In genomic region chr7:97914833-97915516, GRCm38 (mm10) we compare ENCODE assay signal across 15 mouse cellular contexts. TPM values are rescaled to one million over a fixed set of nuclear protein-coding genes. Genes with fewer than 3 reads are reported as not detected.
DNase-seq lines count a peak whose midpoint lies in the region; ATAC-seq lines count a peak whose summit lies in the region.
"Had no signal": no experiment of that assay in that cellular context is flagged by ENCODE, and none has a peak within 500 bp of the region (broad histone marks: within the 10 kb centered on the region; RNA-seq: fewer than 3 reads in every experiment).

No protein-coding gene starts in this region.

- H3K27ac ChIP-seq in forebrain, embryonic 13.5 days, result no peak overlapping the region
- H3K27ac ChIP-seq in forebrain, embryonic 12.5 days, result no peak overlapping the region
- no peak overlapping the region for H3K27ac ChIP-seq in lung, embryonic 15.5 days
- no peak overlapping the region for H3K27ac ChIP-seq in kidney, embryonic 14.5 days (ENCODE audit: low read depth, low read length)
- H3K27ac ChIP-seq: kidney, embryonic 15.5 days; liver, embryonic 12.5 days had no signal

- no peaks in the 10 kb centered on the region for H3K9me3 ChIP-seq in forebrain, embryonic 13.5 days (replicated peaks)
- no peaks in the 10 kb centered on the region for H3K9me3 ChIP-seq in forebrain, embryonic 12.5 days
- no peaks in the 10 kb centered on the region for H3K9me3 ChIP-seq in lung, embryonic 15.5 days
- no peaks in the 10 kb centered on the region for H3K9me3 ChIP-seq in kidney, embryonic 14.5 days (ENCODE audit: control insufficient read depth, low read length)
- H3K9me3 ChIP-seq: kidney, embryonic 15.5 days; liver, embryonic 12.5 days had no signal

- peak; percentile 73; the same call in 1 of the 2 replicates for ATAC-seq in forebrain, embryonic 13.5 days
- no peak for ATAC-seq in forebrain, embryonic 12.5 days (ENCODE audit: low FRiP score)
- peak; percentile 65; the same call in 1 of the 2 replicates for ATAC-seq in lung, embryonic 15.5 days (ENCODE audit: borderline replicate concordance, extremely low read depth, low FRiP score, low TSS enrichment)
- ATAC-seq in kidney, embryonic 14.5 days (ENCODE audit: low FRiP score, low TSS enrichment), result no peak
- ATAC-seq: liver, embryonic 12.5 days had no signal

- peaks cover 27% of the 10 kb centered on the region for H3K36me3 ChIP-seq in forebrain, embryonic 13.5 days (ENCODE audit: poor library complexity, severe bottlenecking)
- peaks cover 26% of the 10 kb centered on the region for H3K36me3 ChIP-seq in forebrain, embryonic 12.5 days (replicated peaks)
- no peaks in the 10 kb centered on the region for H3K36me3 ChIP-seq in lung, embryonic 15.5 days
- 0 out of 2 replicates have a peak, but pooled peaks cover 3% of the 10 kb centered on the region for H3K36me3 ChIP-seq in kidney, embryonic 14.5 days (ENCODE audit: control insufficient read depth, insufficient read depth, low read length)
- H3K36me3 ChIP-seq: kidney, embryonic 15.5 days; liver, embryonic 12.5 days had no signal

- WGBS in forebrain, embryonic 13.5 days, result 68% methylated on average over 2 of the region's 2 CpGs
- WGBS in forebrain, embryonic 12.5 days, result 84% methylated on average over 2 of the region's 2 CpGs
- WGBS in lung, embryonic 15.5 days, result 35% methylated on average over 2 of the region's 2 CpGs
- WGBS in kidney, embryonic 14.5 days, result 81% methylated on average over 2 of the region's 2 CpGs

- H3K4me2 ChIP-seq in forebrain, embryonic 13.5 days, result no peak overlapping the region
- H3K4me2 ChIP-seq in forebrain, embryonic 12.5 days, result no peak overlapping the region
- no peak overlapping the region for H3K4me2 ChIP-seq in lung, embryonic 15.5 days
- H3K4me2 ChIP-seq in kidney, embryonic 14.5 days (replicated peaks; ENCODE audit: low read depth, low read length), result no peak overlapping the region
- H3K4me2 ChIP-seq: kidney, embryonic 15.5 days; liver, embryonic 12.5 days had no signal

- no peak for DNase-seq in lung, postnatal 14 days
- DNase-seq in brain, adult 2 months (ENCODE audit: low read depth, low spot score), result peak; percentile 65
- DNase-seq in cerebellum, postnatal 10 days, result peak; percentile 63 to 76
- no peak for DNase-seq in embryo, embryonic 10.5 days (ENCODE audit: low spot score)
- DNase-seq: adrenal gland, postnatal 25 days; heart, postnatal 10 days; retina, postnatal 1 day had no signal

- no peaks in the 10 kb centered on the region for H3K27me3 ChIP-seq in forebrain, embryonic 13.5 days
- no peaks in the 10 kb centered on the region for H3K27me3 ChIP-seq in forebrain, embryonic 12.5 days
- no peaks in the 10 kb centered on the region for H3K27me3 ChIP-seq in lung, embryonic 15.5 days
- no peaks in the 10 kb centered on the region for H3K27me3 ChIP-seq in kidney, embryonic 14.5 days (ENCODE audit: control insufficient read depth, insufficient read depth, low read length)
- H3K27me3 ChIP-seq: kidney, embryonic 15.5 days; liver, embryonic 12.5 days had no signal

- no peak overlapping the region for H3K9ac ChIP-seq in forebrain, embryonic 13.5 days
- no peak overlapping the region for H3K9ac ChIP-seq in forebrain, embryonic 12.5 days
- H3K9ac ChIP-seq in lung, embryonic 15.5 days, result no peak overlapping the region
- no peak overlapping the region for H3K9ac ChIP-seq in kidney, embryonic 14.5 days (ENCODE audit: low read depth, low read length)
- H3K9ac ChIP-seq: kidney, embryonic 15.5 days; liver, embryonic 12.5 days had no signal

- no peaks in the 10 kb centered on the region for H3K4me1 ChIP-seq in forebrain, embryonic 13.5 days
- no peaks in the 10 kb centered on the region for H3K4me1 ChIP-seq in forebrain, embryonic 12.5 days
- no peaks in the 10 kb centered on the region for H3K4me1 ChIP-seq in lung, embryonic 15.5 days
- no peaks in the 10 kb centered on the region for H3K4me1 ChIP-seq in kidney, embryonic 14.5 days (ENCODE audit: control insufficient read depth, insufficient read depth, low read length)
- H3K4me1 ChIP-seq: kidney, embryonic 15.5 days; liver, embryonic 12.5 days had no signal

- no peak overlapping the region for H3K4me3 ChIP-seq in forebrain, embryonic 13.5 days
- H3K4me3 ChIP-seq in forebrain, embryonic 12.5 days (replicated peaks), result no peak overlapping the region
- H3K4me3 ChIP-seq in lung, embryonic 15.5 days, result no peak overlapping the region
- H3K4me3 ChIP-seq in kidney, embryonic 14.5 days (ENCODE audit: low read length), result no peak overlapping the region
- H3K4me3 ChIP-seq: kidney, embryonic 15.5 days; liver, embryonic 12.5 days; megakaryocyte, embryonic 14.5 days had no signal

RNA-seq across cellular contexts. Expression of gene Gdpd4, which starts 4.8 kb away (rescaled TPM):
- polyA plus RNA-seq in forebrain, embryonic 13.5 days (2015; fragmentation: Nextera tagmentation; extraction: Ambion mirVana), result not detected in 2 replicates
- polyA plus RNA-seq in forebrain, embryonic 12.5 days (2016; fragmentation: Nextera tagmentation; extraction: Ambion mirVana), result not detected in 2 replicates
- polyA plus RNA-seq in lung, embryonic 15.5 days (2015; fragmentation: Nextera tagmentation; extraction: Ambion mirVana), result not detected in 2 replicates
- not detected in 2 replicates for polyA plus RNA-seq in kidney, embryonic 14.5 days (2014; fragmentation: Nextera tagmentation; extraction: Ambion mirVana)
- polyA plus RNA-seq: kidney, embryonic 15.5 days; liver, embryonic 12.5 days; neural tube, embryonic 14.5 days had no signal

Comparison
In these comparisons a context has a peak if more than half of its experiments do, and no peak if none do; other contexts are left out.
1. ATAC-seq: peak in forebrain, embryonic 13.5 days (single experiment) and lung, embryonic 15.5 days (single experiment); none in forebrain, embryonic 12.5 days (single experiment) and kidney, embryonic 14.5 days (single experiment).
2. DNase-seq: peak in brain, adult 2 months (single experiment) and cerebellum, postnatal 10 days (2 of 2); none in lung, postnatal 14 days (single experiment) and embryo, embryonic 10.5 days (single experiment).